Mouse (Mus musculus) thymus, postnatal 25 days (tissue): ENCODE measurements at regions not wholly inside any gene's neighbourhood (a gene's known extent, or its start where the extent isn't known, plus 50 kb on each side); places are given as distances from the start of the nearest gene placed in this dataset.
"Not testable (repeated sequence)": the region's sequence is repeated elsewhere in the genome, so short reads cannot be mapped to it uniquely, and the experiment has no call there.

ENCODE experiments used
- DNase-seq: peaks from one replicate; pipeline ENCODE4 v3.0.0; 2022

DNA sequence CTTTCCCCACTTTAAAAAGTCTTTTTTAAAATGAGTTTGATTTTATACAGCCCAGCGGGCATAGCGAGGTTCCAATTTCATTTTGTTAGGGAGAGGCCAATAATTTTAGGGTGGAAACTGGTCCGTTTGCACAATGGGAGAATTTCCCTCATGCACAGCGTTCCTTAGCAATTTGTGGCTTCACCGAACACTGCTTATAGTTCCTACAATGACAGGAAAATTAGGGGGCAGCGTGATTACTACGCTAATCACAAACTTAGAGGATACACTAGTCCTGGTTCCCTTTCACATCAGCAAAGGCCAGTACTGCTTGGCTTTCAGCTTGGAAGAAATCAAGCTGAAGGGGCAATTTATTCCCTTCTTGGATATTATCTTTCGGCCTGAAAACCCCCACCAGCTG lies 745.1 kb upstream of the Gm19410 start:
- no peak for DNase-seq

- no peak for DNase-seq
Measured at GRCm38 (mm10) chr8:35022649-35023048, 742.9 kb upstream of the Gm19410 start.

GRCm38 (mm10) chr8:35047798-35048197 lies 717.8 kb upstream of the Gm19410 start:
- no peak for DNase-seq

DNA sequence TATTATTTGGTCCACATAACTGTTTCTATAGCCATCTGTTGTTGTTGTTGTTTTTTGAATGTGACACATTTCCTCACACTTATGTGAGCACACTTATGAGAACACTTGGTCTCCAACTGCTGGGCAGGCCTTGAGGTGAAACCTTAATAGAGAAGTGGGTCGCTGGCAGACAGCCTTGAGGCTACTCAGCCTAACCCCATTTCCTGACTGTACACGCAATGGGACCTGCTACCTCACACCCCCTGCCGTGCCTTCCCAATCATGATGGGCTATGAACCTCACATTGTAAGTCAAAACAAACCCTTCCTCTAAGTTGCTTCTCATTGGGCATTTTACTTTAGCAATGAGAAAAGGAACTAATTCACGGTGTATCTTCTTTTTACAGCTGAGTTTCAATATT lies 712.1 kb upstream of the Gm19410 start:
- DNase-seq, result no peak

GRCm38 (mm10) chr8:35061048-35061447 lies 704.5 kb upstream of the Gm19410 start:
- no peak for DNase-seq

GRCm38 (mm10) chr8:35068228-35068627 lies 697.4 kb upstream of the Gm19410 start:
- no peak for DNase-seq

- no peak for DNase-seq
Measured at GRCm38 (mm10) chr8:35070246-35070989, 695.2 kb upstream of the Gm19410 start.

DNA sequence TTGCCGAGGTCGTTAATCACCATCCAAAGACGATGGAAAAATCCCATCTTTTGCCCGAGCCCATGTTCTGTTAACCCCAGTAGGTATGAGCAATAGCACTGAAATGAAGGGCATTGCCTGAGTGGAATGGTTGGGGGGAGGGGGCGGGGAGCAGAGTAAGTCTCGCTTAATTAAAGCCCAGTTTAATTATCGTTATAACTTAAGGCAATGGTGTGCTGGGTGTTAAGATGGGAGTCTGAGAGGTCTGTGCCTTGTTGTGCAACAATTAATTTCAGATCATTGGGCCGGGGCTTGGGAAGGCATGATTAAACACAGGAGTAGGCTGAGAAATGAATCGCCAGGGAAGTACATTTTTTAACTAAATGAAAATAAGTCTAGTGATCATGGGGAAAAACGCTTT lies 689.6 kb upstream of the Gm19410 start:
- DNase-seq, result no peak

DNA sequence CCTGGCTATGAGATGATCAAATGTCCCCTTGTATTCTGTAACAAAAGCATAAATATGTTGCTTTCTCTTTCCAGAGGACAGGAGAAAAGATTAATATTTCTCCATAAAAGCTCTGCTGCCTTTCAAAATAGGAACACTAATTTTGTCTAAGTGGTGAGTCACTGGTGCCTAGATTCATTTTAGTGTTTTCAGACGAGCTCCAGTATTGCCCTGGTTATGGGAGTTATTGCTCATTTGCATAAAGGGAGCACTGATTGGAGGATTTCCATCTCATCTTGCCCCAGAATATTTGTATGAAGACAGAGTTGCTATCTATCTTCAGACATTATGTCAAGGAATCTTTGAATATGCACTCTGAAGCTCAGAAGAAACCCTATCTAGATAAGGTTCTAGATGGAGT lies 682.4 kb upstream of the Gm19410 start:
- no peak for DNase-seq

GRCm38 (mm10) chr8:35087070-35087469 lies 678.5 kb upstream of the Gm19410 start:
- no peak for DNase-seq

DNA sequence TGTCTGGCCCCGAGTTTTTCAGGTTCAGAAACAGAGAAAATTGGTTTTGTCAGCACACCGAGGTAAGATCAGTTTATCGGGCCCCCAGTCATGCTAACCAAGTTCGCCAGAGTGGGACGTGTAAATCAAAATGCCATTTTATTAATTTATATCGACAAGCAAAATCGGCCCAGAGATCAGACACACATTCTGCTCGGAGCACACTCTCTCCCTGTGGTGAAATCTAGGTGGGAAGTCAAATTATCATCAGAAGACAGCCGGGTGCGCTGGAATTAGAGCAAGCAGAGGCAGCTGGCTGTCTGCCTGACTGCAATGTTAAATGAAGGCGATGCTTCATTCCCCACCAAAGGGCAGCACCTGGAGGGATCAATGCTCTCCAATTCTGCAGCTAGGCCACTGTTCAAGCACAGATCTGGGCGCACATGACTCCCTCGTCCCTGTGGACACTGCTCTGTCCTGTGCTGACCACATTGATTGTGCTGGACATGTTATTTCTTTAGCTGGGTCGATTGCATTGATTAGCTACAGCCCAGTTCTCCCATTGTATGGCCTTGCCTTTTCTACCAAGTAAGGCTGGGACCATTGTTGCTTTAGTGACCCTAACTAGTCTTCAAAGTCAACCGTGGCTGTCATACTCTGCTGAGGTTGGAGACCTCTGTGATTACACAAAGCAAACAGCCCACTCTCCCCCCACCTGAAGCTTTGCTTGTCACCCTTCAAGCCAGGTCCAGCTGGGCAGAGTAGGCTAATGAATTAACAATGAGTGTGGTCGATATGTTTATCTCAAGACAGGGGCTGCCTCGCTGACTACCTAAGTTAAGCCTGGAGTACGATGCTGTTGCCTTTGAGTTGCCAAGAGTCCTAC lies 677.0 kb upstream of the Gm19410 start:
- DNase-seq, result no peak

GRCm38 (mm10) chr8:35089519-35089918 lies 676.1 kb upstream of the Gm19410 start:
- no peak for DNase-seq

- no peak for DNase-seq
Measured at GRCm38 (mm10) chr8:35101701-35102100, 663.9 kb upstream of the Gm19410 start.

GRCm38 (mm10) chr8:35102102-35102501 lies 663.5 kb upstream of the Gm19410 start:
- not testable (repeated sequence) for DNase-seq

DNA sequence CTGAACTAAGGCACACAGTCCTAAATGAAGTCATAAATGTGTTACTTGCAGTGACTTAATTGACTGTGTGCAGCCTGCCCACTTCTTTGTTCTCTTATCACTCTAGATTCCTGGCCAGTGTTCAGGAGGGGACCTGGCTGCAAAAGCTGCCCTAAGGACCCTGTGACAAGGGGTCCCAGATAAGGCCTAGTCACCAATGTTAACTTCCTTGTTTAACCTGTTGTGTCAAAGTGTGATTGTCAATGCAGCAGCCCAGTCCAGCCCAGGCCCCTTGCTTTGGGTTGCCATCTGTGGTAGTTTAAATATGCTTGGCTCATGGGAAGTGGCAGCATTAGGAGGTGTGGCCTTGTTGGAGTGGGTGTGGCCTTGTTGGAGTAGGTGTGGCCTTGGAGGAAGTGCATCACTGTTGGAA lies 661.1 kb upstream of the Gm19410 start:
- DNase-seq, result not testable (repeated sequence)

DNA sequence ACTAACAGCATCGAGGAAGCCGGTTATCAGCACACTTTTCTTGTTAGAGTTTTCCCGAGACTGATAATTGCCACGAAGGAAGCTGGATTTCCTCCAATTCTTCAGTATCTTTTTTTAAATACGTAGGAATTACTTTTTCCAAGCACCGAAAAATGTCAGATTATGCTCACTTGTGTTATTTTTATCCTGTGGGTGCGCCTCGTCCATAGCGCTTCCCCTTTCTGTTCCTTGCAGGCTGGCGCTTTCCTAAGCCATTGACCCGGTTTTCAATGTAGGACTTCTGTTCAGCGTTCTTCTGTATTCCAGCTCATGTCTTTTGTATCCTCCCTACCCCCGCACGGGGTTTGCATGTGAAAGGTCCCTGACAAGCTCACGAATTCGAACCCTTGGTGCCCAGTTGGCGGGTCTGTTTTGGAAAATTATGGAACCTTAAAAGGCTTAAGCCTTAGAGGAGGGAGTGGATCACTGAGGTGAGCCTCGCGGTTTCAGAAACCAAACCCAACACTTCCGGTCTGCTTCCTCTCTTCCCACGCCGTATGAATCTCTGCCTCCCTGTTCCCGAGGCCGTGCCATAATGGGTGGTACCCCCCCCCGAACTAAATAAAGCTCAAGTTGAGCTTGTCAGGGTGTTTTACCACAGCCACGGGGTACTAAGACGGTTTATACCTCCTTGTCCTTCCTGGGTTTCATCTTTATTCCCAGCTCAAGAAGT lies 655.9 kb upstream of the Gm19410 start:
- no peak for DNase-seq

GRCm38 (mm10) chr8:35110286-35110685 lies 655.3 kb upstream of the Gm19410 start:
- no peak for DNase-seq

DNA sequence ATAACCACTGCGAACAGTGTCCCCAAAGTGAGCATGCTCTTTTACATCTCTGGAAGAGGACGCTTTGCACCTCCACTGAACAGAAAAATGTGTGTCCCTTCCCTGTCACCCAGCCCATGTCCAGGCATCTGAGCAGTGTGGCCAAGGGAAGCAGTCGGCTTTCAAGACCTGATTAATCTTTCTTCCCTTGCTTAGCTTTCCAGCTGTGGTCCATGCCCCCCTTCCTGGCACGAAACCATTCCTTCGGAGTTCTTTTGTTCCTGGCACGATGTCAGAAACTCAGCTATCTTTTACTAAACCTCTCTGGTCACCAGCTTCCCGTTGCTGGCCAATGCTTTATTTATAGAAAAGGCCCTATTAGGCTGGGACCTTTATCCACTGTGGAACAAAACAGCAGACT lies 654.5 kb upstream of the Gm19410 start:
- no peak for DNase-seq

- no peak for DNase-seq
Measured at GRCm38 (mm10) chr8:35112591-35113265, 652.9 kb upstream of the Gm19410 start.

GRCm38 (mm10) chr8:35114031-35114430 lies 651.6 kb upstream of the Gm19410 start:
- no peak for DNase-seq

GRCm38 (mm10) chr8:35120612-35121011 lies 645.0 kb upstream of the Gm19410 start:
- DNase-seq, result no peak

GRCm38 (mm10) chr8:35121084-35121483 lies 644.5 kb upstream of the Gm19410 start:
- DNase-seq, result no peak

DNA sequence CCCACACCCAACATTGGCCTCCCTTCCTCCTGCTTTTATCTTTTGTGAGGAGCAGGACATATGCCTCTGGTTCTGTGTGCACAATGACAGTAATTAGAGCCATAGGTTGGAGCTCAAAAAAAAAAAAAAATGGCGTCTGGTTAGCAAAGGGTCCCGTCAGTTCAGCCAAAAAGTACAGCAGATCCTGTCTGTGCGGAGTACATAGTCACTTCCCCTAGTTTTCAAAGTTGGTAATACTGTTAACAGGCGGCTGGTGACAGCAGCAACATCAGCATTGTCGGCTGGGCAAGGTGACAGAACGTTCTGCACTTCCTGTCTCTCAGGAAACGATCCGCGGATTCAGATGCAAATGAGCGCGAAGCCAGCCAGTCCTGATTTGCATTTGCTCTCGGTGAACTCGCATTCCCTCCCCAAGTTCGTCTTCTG lies 642.4 kb upstream of the Gm19410 start:
- DNase-seq, result peak; percentile 74
